22 mouse cellular contexts compared by ENCODE assay signal in the genomic region with DNA sequence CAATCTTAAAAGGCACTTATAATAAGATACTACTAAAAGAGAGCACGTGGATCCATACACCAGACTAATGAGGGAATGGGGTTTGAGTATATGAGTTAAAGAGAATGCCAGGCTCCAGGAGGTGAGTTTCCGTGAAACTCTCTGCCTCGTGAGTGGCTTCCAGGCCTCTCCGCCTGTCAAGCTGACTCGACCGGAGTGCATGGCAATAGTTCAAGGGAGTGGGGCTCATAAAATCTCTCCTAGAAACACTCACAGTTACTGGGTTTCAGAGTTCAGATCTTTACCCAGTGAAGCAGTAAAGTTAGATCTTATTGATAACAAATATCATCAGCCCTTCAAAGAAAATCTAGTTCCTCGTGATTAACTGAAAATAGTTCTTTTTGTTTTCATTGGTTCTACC.
"Had no signal": no experiment of that assay in that cellular context is flagged by ENCODE, and none has a peak within 500 bp of the region (broad histone marks: within the 10 kb centered on the region; RNA-seq: fewer than 3 reads in every experiment).

No protein-coding gene starts in this region.

- H3K27me3 ChIP-seq: heart, embryonic 13.5 days; heart, embryonic 15.5 days; hindbrain, embryonic 13.5 days; hindbrain, embryonic 15.5 days; limb, embryonic 13.5 days; limb, embryonic 15.5 days; liver, embryonic 12.5 days had no signal

- H3K9me3 ChIP-seq: heart, embryonic 10.5 days; heart, embryonic 13.5 days; heart, embryonic 15.5 days; hindbrain, embryonic 13.5 days; hindbrain, embryonic 15.5 days; limb, embryonic 13.5 days; limb, embryonic 15.5 days; liver, embryonic 12.5 days had no signal

- ATAC-seq: hindbrain, postnatal 0 days; liver, embryonic 12.5 days had no signal

- H3K4me2 ChIP-seq: heart, embryonic 13.5 days; heart, embryonic 15.5 days; hindbrain, embryonic 13.5 days; hindbrain, embryonic 15.5 days; limb, embryonic 13.5 days; limb, embryonic 15.5 days; liver, embryonic 12.5 days had no signal

- H3K36me3 ChIP-seq: heart, embryonic 10.5 days; heart, embryonic 13.5 days; heart, embryonic 15.5 days; hindbrain, embryonic 13.5 days; hindbrain, embryonic 15.5 days; limb, embryonic 13.5 days; limb, embryonic 15.5 days; liver, embryonic 12.5 days had no signal

- DNase-seq: gastrocnemius, postnatal 14 days; gastrocnemius, postnatal 36 days; heart, adult 18-20 months; heart, postnatal 14 days; heart, postnatal 36 days; kidney, adult 18-20 months; kidney, adult 8-10 months; kidney, postnatal 10 days; kidney, postnatal 25 days; kidney, postnatal 4 days had no signal

- H3K4me3 ChIP-seq: heart, embryonic 10.5 days; heart, embryonic 13.5 days; heart, embryonic 15.5 days; hindbrain, embryonic 13.5 days; hindbrain, embryonic 15.5 days; layer of hippocampus, adult 2 months; left cerebral cortex, adult 2 months; limb, embryonic 13.5 days; limb, embryonic 15.5 days; liver, embryonic 12.5 days had no signal

- H3K4me1 ChIP-seq: heart, embryonic 10.5 days; hindbrain, embryonic 13.5 days; hindbrain, embryonic 15.5 days; liver, embryonic 12.5 days had no signal

- H3K27ac ChIP-seq: heart, embryonic 10.5 days; heart, embryonic 13.5 days; heart, embryonic 15.5 days; hindbrain, embryonic 13.5 days; hindbrain, embryonic 15.5 days; hindbrain, postnatal 0 days; layer of hippocampus, adult 2 months; left cerebral cortex, adult 2 months; limb, embryonic 13.5 days; limb, embryonic 15.5 days; liver, embryonic 12.5 days; liver, embryonic 14.5 days had no signal

- H3K9ac ChIP-seq: heart, embryonic 13.5 days; heart, embryonic 15.5 days; hindbrain, embryonic 13.5 days; hindbrain, embryonic 15.5 days; limb, embryonic 13.5 days; limb, embryonic 15.5 days; liver, embryonic 12.5 days; liver, embryonic 14.5 days had no signal
